Mouse (Mus musculus) forebrain, embryonic 16.5 days (tissue): ENCODE data around the gene Rnaset2a. TPM values are rescaled to one million over a fixed set of nuclear protein-coding genes. Genes with fewer than 3 reads are reported as not detected.
"Not testable (repeated sequence)": the region's sequence is repeated elsewhere in the genome, so short reads cannot be mapped to it uniquely, and the experiment has no call there.

ENCODE experiments used
- ATAC-seq: fragments of 200-750 bp; cut with Nextera tagmentation; 2 replicates; pipeline ENCODE4 v1.8.0; 2017; ENCODE audit warnings: mild to moderate bottlenecking, moderate library complexity
- H3K27ac ChIP-seq: fragments of 300-500 bp; sonication (generic); 2 replicates; pipeline ENCODE4 v1.5.1; 2014; ENCODE audit warnings: low read length, control low read depth
- H3K27me3 ChIP-seq: fragments of 300-500 bp; sonication (generic); replicated peaks from 2 replicates; pipeline ENCODE4 v1.6.1; 2014; ENCODE audit warnings: low read length; ENCODE audit not compliant: control insufficient read depth, insufficient read depth
- H3K36me3 ChIP-seq: fragments of 300-500 bp; sonication (generic); 2 replicates; pipeline ENCODE4 v1.6.1; 2014; ENCODE audit not compliant: control insufficient read depth, insufficient read depth
- H3K4me1 ChIP-seq: fragments of 300-500 bp; sonication (generic); replicated peaks from 2 replicates; pipeline ENCODE4 v1.6.1; 2014; ENCODE audit warnings: low read length; ENCODE audit not compliant: control insufficient read depth, insufficient read depth
- H3K4me2 ChIP-seq: fragments of 300-500 bp; sonication (generic); 2 replicates; pipeline ENCODE4 v1.6.1; 2014; ENCODE audit warnings: mild to moderate bottlenecking, low read length, control low read depth
- H3K4me3 ChIP-seq: fragments of 300-500 bp; sonication (generic); replicated peaks from 2 replicates; pipeline ENCODE4 v1.5.1; 2014; ENCODE audit warnings: mild to moderate bottlenecking, low read length, control low read depth
- H3K9ac ChIP-seq: fragments of 300-500 bp; sonication (generic); replicated peaks from 2 replicates; pipeline ENCODE4 v1.6.1; 2014; ENCODE audit warnings: low read depth, low read length, control low read depth
- H3K9me3 ChIP-seq: fragments of 300-500 bp; sonication (generic); 2 replicates; pipeline ENCODE4 v1.6.1; 2016; ENCODE audit warnings: low read length; ENCODE audit not compliant: control insufficient read depth
- WGBS: fragments of 180-500 bp; shearing (Covaris S2); extraction: QIAGEN DNeasy Blood & Tissue Kit; methylation state at CpG from one replicate; pipeline ENCODE4 v1.1.7; 2014; 5-methylcytosine and 5-hydroxymethylcytosine counted together
- polyA plus RNA-seq: library from polyadenylated mRNA; unstranded; fragments of >200 nt; fragmentation: Nextera tagmentation; extraction: Ambion mirVana; gene quantifications from 2 replicates; pipeline ENCODE4 v1.2.1, GENCODE M21; 2015

Rnaset2a gene
- polyA plus RNA-seq, 1 experiment from 2014 or later = 7.3 TPM

DNA sequence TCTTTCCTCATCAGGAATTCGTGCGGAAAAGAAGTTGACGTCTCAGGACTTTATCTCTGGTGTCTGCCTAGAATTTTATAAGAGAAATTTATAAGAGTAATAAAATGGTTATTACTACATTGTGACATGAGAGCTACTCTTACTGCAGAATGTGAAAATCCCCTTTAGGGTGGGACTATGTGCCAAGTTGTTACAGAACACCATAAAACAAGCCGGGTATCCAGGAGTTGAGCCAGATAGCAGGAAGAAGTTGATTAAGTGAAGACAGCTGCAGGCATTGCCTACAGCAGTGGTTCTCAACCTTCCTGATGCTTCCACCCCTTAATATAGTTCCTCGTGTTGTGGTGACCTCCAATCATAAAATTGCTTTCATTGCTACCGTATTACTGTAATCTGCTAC lies 31.0 kb downstream of the Rnaset2a start:
- not testable (repeated sequence) for H3K9ac ChIP-seq, H3K4me1 ChIP-seq, ATAC-seq, H3K27me3 ChIP-seq, H3K4me2 ChIP-seq, H3K36me3 ChIP-seq, H3K9me3 ChIP-seq, H3K27ac ChIP-seq, H3K4me3 ChIP-seq
- no CpG with 5 or more reads among the region's 6 CpGs for WGBS

DNA sequence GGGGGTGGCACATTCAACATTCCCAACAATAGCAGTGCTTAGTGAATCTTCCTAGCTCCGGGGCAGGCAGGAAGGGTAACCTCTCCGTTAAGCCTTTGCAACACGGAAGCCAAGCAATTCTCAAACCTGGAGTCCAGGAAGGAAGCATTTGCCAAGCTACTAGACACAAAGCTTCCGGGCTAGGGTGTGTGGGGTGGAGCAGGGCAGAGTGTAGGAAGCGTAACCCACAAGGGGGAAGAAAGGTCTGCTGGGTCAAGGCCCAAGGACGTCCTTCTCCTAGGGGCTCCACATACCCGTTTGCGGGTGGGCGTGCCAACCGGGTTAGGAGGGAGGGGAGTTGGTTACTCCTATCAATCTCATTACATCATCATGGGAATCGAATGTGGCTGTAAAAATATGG lies 31.5 kb downstream of the Rnaset2a start:
- H3K27ac ChIP-seq, H3K4me1 ChIP-seq, H3K36me3 ChIP-seq, H3K27me3 ChIP-seq, H3K9me3 ChIP-seq, H3K4me3 ChIP-seq, ATAC-seq, H3K9ac ChIP-seq, H3K4me2 ChIP-seq: not testable (repeated sequence)
- WGBS = 78% methylated on average over 6 of the region's 11 CpGs

DNA sequence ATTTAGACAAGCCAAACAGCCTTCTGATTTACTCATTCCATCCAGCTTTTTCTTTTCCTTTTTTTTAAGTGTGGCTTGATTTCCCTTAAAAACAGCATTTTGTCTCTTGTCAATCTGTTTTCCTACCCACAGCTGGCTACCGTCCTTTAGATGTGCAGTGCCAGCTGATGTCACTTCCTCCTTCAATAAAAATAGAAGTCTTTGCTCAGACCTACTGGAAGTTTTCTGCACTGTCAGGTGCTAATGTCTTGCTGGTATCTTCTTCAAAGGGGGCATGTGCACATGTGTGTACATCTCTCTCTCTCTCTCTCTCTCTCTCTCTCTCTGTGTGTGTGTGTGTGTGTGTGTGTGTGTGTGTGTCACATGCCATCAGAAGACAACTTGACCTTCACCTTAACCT lies 35.7 kb downstream of the Rnaset2a start:
- not testable (repeated sequence) for H3K4me1 ChIP-seq, H3K9ac ChIP-seq, H3K27me3 ChIP-seq, H3K4me3 ChIP-seq, H3K4me2 ChIP-seq, H3K9me3 ChIP-seq, H3K36me3 ChIP-seq, H3K27ac ChIP-seq, ATAC-seq
- no CpG with 5 or more reads among the region's 1 CpGs for WGBS

DNA sequence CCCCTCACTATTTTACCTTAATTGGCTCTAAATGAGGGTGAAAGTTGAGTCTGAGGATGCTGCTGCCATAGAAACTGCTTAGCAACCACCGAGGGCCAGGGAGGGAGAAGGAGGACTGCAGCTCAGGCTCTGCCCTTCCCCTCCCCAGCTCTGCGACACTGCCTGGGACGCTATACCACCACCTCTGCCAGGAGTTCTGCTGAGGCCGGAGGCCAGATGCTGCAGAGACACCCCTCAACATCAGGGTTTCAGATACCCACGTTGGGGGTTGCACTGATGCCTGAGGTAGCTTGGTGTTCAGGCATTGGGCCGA lies 46.6 kb downstream of the Rnaset2a start:
- H3K36me3 ChIP-seq, ATAC-seq, H3K4me1 ChIP-seq, H3K27ac ChIP-seq, H3K4me2 ChIP-seq, H3K4me3 ChIP-seq, H3K9ac ChIP-seq, H3K9me3 ChIP-seq, H3K27me3 ChIP-seq: not testable (repeated sequence)
- WGBS = 12% methylated on average over 2 of the region's 6 CpGs

DNA sequence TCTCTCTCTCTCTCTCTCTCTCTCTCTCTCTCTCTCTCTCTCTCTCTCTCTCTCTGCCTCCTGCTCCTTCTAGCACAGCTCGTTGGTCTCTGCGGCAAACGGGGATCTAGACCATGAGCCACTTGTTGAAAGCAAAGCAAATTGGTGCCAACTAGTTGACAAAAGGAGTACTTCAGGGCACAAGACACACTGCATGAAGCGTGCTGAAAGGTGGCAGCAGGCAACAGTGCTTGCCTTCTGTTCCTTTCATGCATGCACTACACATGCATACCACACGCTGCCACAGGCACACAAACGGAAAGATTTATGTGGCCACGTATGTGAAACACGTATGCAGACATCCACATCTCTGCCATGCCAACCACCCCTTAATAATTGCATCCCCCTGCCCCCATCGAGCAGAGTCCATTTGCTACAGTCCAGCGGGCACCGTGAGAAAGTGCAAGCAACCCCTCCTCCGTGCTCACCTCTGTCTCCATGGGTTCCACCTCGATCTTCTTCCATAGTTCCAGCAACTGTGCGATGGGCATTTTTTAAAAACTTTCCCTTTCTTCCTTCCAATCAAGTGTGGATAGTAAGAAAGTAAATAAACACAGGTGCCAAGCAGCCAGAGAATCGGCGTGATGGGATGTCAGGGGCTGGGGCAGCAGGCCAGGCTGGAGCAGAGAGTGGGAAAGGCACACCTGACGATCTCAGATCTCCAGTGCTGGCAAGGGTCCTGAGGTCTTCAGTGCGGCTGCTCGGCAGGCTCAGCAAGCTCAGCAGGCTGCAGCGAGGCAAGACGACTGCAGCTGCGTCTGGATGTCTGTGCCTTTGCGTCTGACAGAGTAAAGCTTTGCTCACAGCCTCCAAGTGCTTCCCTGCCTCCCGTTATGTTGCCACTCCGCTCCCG lies 47.2 kb downstream of the Rnaset2a start:
- H3K36me3 ChIP-seq, H3K9ac ChIP-seq, H3K27ac ChIP-seq, H3K4me3 ChIP-seq, H3K27me3 ChIP-seq, H3K9me3 ChIP-seq, H3K4me2 ChIP-seq, H3K4me1 ChIP-seq: not testable (repeated sequence)
- WGBS = 2% methylated on average over 7 of the region's 26 CpGs
- ATAC-seq = peak; percentile 89

DNA sequence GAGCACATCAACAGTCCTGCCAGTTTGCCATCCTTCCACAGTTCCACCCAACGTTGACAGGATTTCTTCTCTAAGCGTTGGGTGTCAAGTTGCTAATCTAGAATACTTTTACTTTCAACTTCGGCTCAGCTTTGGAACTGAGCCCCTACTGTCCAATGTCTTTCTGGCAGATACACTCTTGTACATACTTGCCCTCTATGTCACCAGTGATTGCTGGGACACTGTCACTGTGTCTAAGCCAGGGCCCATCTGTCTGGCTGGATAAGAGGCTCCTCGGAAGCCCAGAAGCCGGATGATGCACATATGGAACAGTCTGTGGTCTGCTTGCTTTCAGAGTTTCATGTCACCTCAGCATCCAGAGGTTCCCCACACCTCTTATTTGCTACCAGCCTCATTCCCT lies 51.7 kb downstream of the Rnaset2a start:
- not testable (repeated sequence) for H3K9ac ChIP-seq, H3K36me3 ChIP-seq, ATAC-seq, H3K4me1 ChIP-seq, H3K9me3 ChIP-seq, H3K4me2 ChIP-seq, H3K27ac ChIP-seq, H3K27me3 ChIP-seq, H3K4me3 ChIP-seq
- WGBS = 75% methylated on average over 3 of the region's 5 CpGs

DNA sequence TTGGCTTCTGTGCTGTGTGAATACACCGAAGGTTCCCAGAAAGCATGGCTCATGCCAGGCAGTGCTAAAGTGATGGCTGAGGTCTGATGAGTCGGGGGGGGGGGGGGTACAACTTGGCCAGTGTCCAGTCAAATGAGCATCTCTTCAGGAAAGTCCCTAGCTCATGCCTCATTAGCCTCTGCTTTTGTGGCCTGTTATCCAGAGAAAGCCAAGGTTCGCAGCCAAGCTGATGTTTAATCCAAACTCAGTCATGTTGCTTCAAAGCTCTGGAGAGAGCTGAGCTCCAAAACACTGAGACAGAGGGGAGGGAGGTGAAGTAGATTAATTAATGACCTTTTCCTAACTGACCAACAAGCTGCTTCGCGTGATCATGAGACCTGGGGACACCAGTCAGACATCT lies 52.2 kb downstream of the Rnaset2a start:
- not testable (repeated sequence) for H3K27ac ChIP-seq, H3K9ac ChIP-seq, H3K36me3 ChIP-seq, H3K27me3 ChIP-seq, H3K4me2 ChIP-seq, H3K4me3 ChIP-seq, H3K9me3 ChIP-seq, H3K4me1 ChIP-seq, ATAC-seq
- WGBS = 28% methylated on average over 2 of the region's 5 CpGs

DNA sequence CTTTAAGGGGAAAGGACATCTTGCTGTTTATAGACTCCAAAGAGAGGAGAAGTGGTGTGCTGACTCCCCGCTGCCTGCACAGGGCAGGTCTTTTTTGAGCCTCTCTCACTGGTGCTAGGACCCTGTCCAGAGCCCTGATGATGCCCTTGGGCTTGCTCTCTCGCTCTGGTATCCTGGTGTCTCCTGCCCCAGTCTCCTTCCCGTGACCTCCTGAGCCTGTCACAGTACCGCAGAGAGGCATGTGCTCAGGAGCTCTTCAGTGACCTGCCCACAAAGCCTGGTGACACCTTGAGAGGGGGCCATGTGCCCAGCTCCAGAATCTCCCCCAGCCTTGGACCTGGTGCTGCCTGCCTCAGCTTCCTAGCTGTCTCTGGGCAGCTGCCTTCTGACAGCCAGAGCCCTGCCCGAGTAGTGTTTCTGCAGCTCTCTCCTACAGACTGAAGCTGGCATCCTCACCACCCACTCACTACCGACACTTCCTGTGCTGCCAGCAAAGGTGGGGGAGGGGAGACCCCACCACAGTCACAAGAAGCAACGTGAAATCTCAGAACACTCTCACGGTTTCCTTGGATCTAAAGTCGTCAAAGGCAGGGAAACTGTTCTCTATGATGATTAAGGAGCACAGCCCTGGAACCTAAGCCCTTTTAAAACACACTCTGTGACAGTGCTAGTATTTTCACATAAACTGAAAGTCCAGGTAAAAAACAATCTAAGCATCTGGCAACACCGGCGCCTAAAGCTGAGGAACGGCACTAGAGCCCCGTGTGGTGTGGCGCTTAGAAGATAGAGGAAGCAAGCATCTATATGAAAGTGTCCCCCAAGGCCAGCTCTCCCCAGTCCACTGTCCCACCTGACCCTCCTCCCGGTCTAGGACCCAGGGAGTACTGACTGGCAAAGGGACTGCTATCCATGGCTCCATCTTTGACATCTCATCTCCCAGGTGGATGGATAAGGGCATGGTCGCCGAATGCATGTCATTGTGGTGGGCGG lies 55.1 kb downstream of the Rnaset2a start:
- not testable (repeated sequence) for H3K4me2 ChIP-seq, H3K9me3 ChIP-seq, H3K4me1 ChIP-seq, H3K27me3 ChIP-seq, H3K4me3 ChIP-seq, H3K27ac ChIP-seq, H3K9ac ChIP-seq, H3K36me3 ChIP-seq
- ATAC-seq = peak; percentile 65
- WGBS = 70% methylated on average over 3 of the region's 18 CpGs

DNA sequence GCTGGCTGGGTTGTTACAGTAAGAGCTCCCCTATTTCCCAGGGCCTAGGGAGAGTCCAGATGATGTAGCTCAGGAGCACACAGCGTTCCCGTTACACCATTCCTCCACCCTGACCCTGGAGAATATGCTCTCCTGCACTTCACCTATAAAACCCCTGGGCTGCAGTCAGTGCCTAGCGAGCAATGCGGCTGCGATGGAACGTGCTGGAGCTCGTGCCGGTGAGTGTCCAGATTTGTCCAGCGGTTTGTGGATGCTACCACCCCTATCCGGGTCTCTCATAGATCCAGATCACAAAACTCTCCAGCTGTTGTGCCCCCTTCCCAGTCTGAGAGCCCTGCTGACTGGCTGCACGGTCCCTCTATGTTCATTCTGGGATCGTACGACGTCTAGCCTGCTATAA lies 56.6 kb downstream of the Rnaset2a start:
- H3K9ac ChIP-seq, H3K36me3 ChIP-seq, H3K27ac ChIP-seq, ATAC-seq, H3K4me3 ChIP-seq, H3K27me3 ChIP-seq, H3K4me2 ChIP-seq, H3K4me1 ChIP-seq, H3K9me3 ChIP-seq: not testable (repeated sequence)
- 89% methylated on average over 14 of the region's 14 CpGs for WGBS
